Mouse (Mus musculus): ENCODE results near the gene 1810062G17Rik.
A peak's percentile ranks its signal among the peaks of the same experiment; 100 is the strongest.

Gene 1810062G17Rik

GRCm38 (mm10) chr3:36505306-36505705 lies 29.6 kb downstream of the 1810062G17Rik start:
- no peak for DNase-seq (ENCODE audit: low spot score)

- DNase-seq (ENCODE audit: low spot score): no peak
These were observed 30.3 kb downstream of the 1810062G17Rik start for GRCm38 (mm10) chr3:36505809-36506735.

GRCm38 (mm10) chr3:36511491-36511890 lies 35.8 kb downstream of the 1810062G17Rik start:
- DNase-seq (ENCODE audit: low spot score): no peak

GRCm38 (mm10) chr3:36516196-36516595 lies 40.5 kb downstream of the 1810062G17Rik start:
- DNase-seq (ENCODE audit: low spot score): no peak

GRCm38 (mm10) chr3:36521073-36522060 lies 45.6 kb downstream of the 1810062G17Rik start, which contains the start of gene Gm11549:
Gene Gm11549 (minus strand): TSS chr3:36521813.
- no peak for DNase-seq (ENCODE audit: low spot score)

GRCm38 (mm10) chr3:36522137-36522536 lies 46.4 kb downstream of the 1810062G17Rik start:
- DNase-seq (ENCODE audit: low spot score): no peak

- no peak for DNase-seq (ENCODE audit: low spot score)
These were observed 48.7 kb downstream of the 1810062G17Rik start for GRCm38 (mm10) chr3:36524466-36524865.

GRCm38 (mm10) chr3:36530345-36530744 lies 54.6 kb downstream of the 1810062G17Rik start:
- peak; percentile 22 for DNase-seq (ENCODE audit: low spot score)

GRCm38 (mm10) chr3:36530781-36531180 lies 55.0 kb downstream of the 1810062G17Rik start:
- no peak for DNase-seq (ENCODE audit: low spot score)

- DNase-seq (ENCODE audit: low spot score): no peak
These were observed 55.5 kb downstream of the 1810062G17Rik start for GRCm38 (mm10) chr3:36531242-36531641.

Measured in lung, postnatal 25 days (tissue).